Mouse (Mus musculus) left cerebral cortex, postnatal 4 days (tissue): Measurements from ENCODE around the gene Gga1. TPM values are rescaled to one million over a fixed set of nuclear protein-coding genes. Genes with fewer than 3 reads are reported as not detected.

ENCODE experiments used
- DNase-seq: peaks from one replicate; pipeline ENCODE4 v3.0.0-alpha.2; 2022
- intact Hi-C: fragments of 180-260 bp; cut with DNase I; formaldehyde crosslinking; loops from one replicate; pipeline ENCODE4 v1.15.1; 2025
- microRNA-seq: library from miRNA; unstranded; fragments of <30 nt; microRNA quantifications from one replicate; pipeline ENCODE4 v1.2.0, GENCODE M21; 2022
- total RNA-seq, 2 experiments: library from RNA; stranded (reverse); gene quantifications; 2 replicates each; pipeline ENCODE4 v1.2.3; 2021

Gga1 gene
- total RNA-seq, 2 experiments from 2014 or later: 59.3 to 65.6 TPM

DNA sequence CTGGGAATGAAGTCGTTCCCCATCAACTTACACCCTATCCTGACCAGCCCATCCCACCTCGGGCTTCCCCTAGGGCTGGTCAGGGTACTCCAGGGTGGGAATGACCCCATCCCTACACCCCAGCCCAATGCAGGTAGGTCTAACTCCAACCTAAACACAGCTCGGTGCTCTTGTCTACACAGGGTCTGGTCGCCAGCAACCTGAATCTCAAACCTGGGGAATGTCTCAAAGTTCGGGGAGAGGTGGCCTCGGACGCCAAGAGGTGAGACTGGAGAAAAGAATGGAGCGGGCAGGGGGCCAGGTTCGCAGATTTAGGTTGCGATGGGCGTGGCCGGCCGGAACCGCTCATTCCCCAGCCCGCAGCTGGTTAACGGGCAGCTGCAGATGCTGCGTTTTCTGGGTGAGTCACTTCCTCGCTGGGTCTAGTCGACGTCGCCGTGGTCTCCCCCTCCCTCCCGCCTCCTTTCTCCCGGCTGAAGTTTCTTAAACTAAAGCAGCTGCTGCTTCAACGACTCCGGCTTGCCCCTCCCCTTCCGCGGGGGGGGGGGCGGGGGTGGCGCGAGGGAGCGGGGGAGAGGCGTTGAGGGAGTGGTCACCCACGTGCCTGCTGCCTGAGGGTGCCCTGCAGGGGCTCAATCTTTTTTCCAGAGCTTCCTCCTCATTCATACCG, 50.9 kb downstream of the Gga1 start:
- intact Hi-C loops: no loop called here
- DNase-seq: peak; percentile 57

GRCm38 (mm10) chr15:78928539-78928938, 51.5 kb downstream of the Gga1 start:
- intact Hi-C loops: no loop called here

DNA sequence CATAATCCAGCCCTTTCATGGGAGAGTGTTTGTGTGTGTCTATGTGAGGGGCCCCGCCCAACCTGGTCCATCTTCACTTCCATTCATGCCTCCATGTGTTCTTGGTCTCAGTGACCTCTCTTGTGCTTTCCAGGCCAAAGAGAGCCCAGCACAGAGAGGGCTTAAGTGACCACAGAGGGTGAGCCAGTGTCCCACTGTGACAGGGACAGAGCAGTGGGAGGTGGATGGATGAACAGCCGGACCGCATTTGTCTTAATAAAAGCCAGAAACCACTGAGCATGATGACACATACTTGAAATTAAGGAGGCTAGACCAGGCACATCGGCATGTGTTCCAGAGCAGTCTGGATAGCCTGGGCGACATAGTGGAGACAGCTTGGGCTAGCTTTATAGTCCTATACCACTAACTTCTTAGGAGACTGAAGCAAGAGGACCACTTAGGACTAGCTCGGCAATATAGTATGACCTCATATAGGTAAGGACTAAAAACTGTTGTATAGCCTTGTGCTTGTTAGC, 53.3 kb downstream of the Gga1 start:
- DNase-seq: no peak
- intact Hi-C loops: no loop called here

More at GRCm38 (mm10) chr15:78928539-78928938, 51.5 kb downstream of the Gga1 start:
- no peak for DNase-seq

DNA sequence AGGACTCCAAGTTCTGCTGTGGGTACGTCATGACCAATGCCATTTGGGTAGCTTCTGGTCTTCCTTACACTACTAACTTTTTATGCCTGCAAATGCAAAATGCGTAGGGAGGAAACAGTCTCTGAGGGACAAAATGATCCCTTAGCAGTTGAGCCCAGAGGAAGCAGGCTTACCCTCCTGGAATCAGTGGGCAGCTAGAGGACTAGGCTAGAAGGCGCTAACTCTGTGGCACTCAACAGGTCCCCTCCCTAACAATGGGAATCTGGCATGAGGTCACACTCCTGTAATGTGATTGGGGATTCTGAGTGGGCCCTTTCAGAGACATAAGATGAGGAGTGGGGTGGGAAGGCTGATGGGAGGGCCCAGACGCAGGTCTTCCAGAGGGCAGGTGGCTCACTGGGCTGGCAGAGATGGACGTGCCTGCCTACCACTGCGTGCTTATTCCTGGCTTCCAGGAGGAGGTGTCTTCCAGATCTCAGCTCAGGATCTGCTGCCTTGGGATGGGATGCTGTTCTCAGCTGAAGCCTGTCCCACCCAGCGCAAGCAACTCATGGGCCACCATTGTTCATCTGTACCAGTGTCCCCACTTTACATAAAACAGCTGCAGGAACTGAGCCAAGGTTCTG, 53.9 kb downstream of the Gga1 start:
- intact Hi-C loops: no loop called here
- no peak for DNase-seq

- DNase-seq: no peak
- intact Hi-C loops: no loop called here
Observed at GRCm38 (mm10) chr15:78931577-78931976, 54.6 kb downstream of the Gga1 start.

DNA sequence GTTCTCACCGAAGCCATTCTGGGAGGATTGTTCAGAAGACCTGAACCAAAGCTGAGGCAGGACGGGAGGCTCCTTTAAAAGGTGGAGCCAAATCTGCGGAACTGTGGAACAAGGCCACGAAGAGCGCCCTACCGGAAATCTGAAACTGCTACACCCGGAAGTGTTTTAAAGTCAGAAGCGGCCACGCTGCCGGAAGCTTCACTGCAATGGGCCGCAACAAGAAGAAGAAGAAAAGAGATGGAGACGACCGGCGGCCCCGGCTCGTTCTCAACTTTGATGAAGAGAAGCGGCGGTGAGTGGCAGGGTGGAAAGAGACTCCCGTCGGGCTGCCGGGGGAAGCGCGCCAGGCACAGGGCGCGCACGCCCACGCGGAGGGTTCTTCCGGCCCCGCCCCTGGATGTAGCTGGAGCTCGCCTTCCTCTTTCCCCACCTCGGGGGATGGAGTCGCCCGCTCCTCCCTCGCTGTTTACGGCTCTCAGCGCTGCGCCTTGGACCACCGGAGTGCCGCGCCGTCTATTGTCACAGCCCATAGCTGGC, 57.9 kb downstream of the Gga1 start, which contains the start of gene Nol12:
TSS of gene Nol12 (plus strand) at position 150 of the 537 bp plus-strand sequence.
- DNase-seq: peak; percentile 79
- intact Hi-C loops: no loop called here

GRCm38 (mm10) chr15:78936403-78936802, 59.4 kb downstream of the Gga1 start:
- DNase-seq: no peak
- intact Hi-C loops: no loop called here

DNA sequence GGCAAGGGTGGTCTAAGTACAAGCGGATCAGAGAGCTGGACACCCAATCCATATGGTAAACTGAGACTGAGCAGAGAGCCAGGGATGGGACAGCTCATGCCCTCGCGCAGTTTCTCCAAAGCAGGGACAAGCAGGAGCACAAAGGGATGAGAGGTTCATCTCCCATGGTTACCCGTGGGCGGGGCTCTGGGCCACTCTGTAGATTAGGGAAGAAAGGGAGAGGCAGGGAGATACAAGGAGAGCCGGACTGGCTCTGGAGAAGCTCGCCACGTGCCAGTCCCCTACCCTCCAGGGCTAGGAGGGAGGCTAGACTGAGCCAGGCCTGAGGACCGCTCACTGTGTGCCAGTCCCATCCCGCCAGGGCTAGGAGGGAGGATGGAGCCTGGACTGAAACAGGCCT, 60.3 kb downstream of the Gga1 start:
- intact Hi-C loops: no loop called here
- DNase-seq: no peak

DNA sequence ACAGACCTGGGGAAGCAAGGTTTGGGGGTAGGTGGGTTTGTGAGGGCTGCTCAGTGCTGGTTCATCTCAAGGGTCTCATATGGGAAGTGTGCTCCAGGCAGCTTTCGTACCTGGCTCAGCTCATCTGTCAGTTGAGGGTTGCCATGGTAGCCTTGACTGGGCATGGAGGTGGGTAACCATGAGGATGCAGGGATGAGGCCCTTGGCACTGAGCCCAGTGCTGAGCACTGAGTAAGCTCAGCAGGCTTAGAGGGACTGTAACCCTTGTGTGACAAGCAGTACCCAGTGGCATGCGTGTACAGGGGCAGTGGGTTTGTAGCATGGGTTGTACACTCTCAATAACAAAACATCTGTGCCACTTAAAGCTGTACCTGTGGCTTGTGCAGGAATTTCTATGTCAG, 61.0 kb downstream of the Gga1 start:
- DNase-seq: peak; percentile 51
- intact Hi-C loops: no loop called here

- intact Hi-C loops: no loop called here
- no peak for DNase-seq
Observed at GRCm38 (mm10) chr15:78940325-78940724, 63.3 kb downstream of the Gga1 start.

GRCm38 (mm10) chr15:78942663-78943062, 65.7 kb downstream of the Gga1 start:
- DNase-seq: peak; percentile 82
- intact Hi-C loops: no loop called here

Small RNA genes lying within 50 kb of the gene (microRNA-seq; reads per million reads assigned to microRNA genes)
- gene Mir6955: 2.4 reads per million

Other genes with a start within 250 kb of the Gga1 start
- gene Elfn2, start 158.4 kb upstream of the Gga1 start, total RNA-seq: 10 to 100 TPM; 79.2 to 81.2 TPM
- 1 to 10 TPM; 7.3 to 7.7 TPM for gene Mfng, start 103.7 kb upstream of the Gga1 start, total RNA-seq
- 1 to 10 TPM; 5.2 to 5.4 TPM for gene Card10, start 74.1 kb upstream of the Gga1 start, total RNA-seq
- 1 to 10 TPM; 8.3 to 9.1 TPM for gene Cdc42ep1, start 34.6 kb upstream of the Gga1 start, total RNA-seq
- not detected for gene Lgals2, start 21.7 kb upstream of the Gga1 start, total RNA-seq
- gene Gm49510, start 22.5 kb downstream of the Gga1 start, total RNA-seq: not detected
- gene Sh3bp1, start 22.6 kb downstream of the Gga1 start, total RNA-seq: 1 to 10 TPM; 5.4 to 6.0 TPM
- 100 to 1,000 TPM; 107 to 117 TPM for gene Pdxp, start 36.7 kb downstream of the Gga1 start, total RNA-seq
- 10 to 100 TPM; 25.2 to 29.4 TPM for gene Lgals1, start 49.5 kb downstream of the Gga1 start, total RNA-seq
- 10 to 100 TPM; 46.5 to 47.8 TPM for gene Nol12, start 57.7 kb downstream of the Gga1 start, total RNA-seq
- gene Triobp, start 70.5 kb downstream of the Gga1 start, total RNA-seq: 100 to 1,000 TPM in 1 of 2 experiments, 10 to 100 TPM in 1; 98.7 to 106 TPM
- gene H1f0, start 151.3 kb downstream of the Gga1 start, total RNA-seq: 10 to 100 TPM; 84.8 to 94.8 TPM
- 1 to 10 TPM in 1 of 2 experiments, not detected in 1; 1.0 TPM for gene Galr3, start 164.7 kb downstream of the Gga1 start, total RNA-seq
- 10 to 100 TPM; 25.5 to 27.2 TPM for gene Ankrd54, start 185.7 kb downstream of the Gga1 start, total RNA-seq
- gene Eif3l, start 198.0 kb downstream of the Gga1 start, total RNA-seq: 100 to 1,000 TPM; 116 to 122 TPM
- gene Micall1, start 231.7 kb downstream of the Gga1 start, total RNA-seq: 10 to 100 TPM; 61.5 to 66.6 TPM